In the genomic region with DNA sequence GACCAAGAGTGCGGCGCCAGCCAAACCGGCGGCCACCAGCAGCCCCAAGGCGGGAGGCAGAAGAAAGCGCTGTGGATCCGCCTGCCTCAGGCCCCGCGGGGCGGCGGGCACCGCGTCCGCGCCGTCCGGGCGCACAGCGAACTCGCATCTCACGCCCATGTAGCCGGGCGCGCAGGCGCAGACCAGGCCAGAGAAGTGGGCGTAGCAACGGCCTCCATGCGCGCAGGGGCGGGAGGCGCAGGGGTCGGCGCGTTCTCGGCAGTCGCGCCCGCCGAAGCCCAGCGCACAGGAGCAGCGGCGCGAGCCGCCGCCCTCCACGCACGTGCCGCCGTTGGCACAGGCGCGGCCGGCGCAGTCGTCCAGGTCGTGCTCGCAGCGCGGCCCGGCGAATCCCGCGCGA, we compare ENCODE assay signal across 9 mouse cellular contexts. TPM values are rescaled to one million over a fixed set of nuclear protein-coding genes. Genes with fewer than 3 reads are reported as not detected.
DNase-seq lines count a peak whose midpoint lies in the region; ATAC-seq and TF ChIP-seq lines count a peak whose summit lies in the region.
"Had no signal": no experiment of that assay in that cellular context is flagged by ENCODE, and none has a peak within 500 bp of the region (broad histone marks: within the 10 kb centered on the region; RNA-seq: fewer than 3 reads in every experiment).

No protein-coding gene starts in this region.

- peak; percentile 30 for DNase-seq in gastrocnemius, adult 18-20 months (ENCODE audit: low spot score)
- no peak for DNase-seq in gastrocnemius, postnatal 25 days
- DNase-seq in brain, embryonic 14.5 days (ENCODE audit: low read depth): peak; percentile 92
- DNase-seq in limb, embryonic 11.5 days (ENCODE audit: low spot score): peak; percentile 82
- peak; percentile 76 for DNase-seq in stomach, postnatal 0 days (ENCODE audit: low spot score)

- H3K4me1 ChIP-seq in intestine, embryonic 16.5 days (ENCODE audit: control insufficient read depth, insufficient read depth, low read length): peaks cover 18% of the 10 kb centered on the region
- peaks cover 3% of the 10 kb centered on the region; the same call in 1 of the 2 replicates for H3K4me1 ChIP-seq in limb, embryonic 11.5 days (ENCODE audit: control insufficient read depth, insufficient read depth, low read length)
- peaks cover 35% of the 10 kb centered on the region for H3K4me1 ChIP-seq in midbrain, embryonic 15.5 days
- peaks cover 3% of the 10 kb centered on the region; the same call in 1 of the 2 replicates for H3K4me1 ChIP-seq in stomach, postnatal 0 days (replicated peaks; ENCODE audit: control insufficient read depth, insufficient read depth)

- H3K27ac ChIP-seq in intestine, embryonic 16.5 days (ENCODE audit: low read length): no peak overlapping the region
- H3K27ac ChIP-seq in limb, embryonic 11.5 days (replicated peaks; ENCODE audit: low read depth, low read length): no peak overlapping the region
- peak overlapping the region; percentile 66 for H3K27ac ChIP-seq in midbrain, embryonic 15.5 days
- H3K27ac ChIP-seq in stomach, postnatal 0 days (replicated peaks): no peak overlapping the region

- TF ChIP-seq CTCF in brain, embryonic 14.5 days (IDR thresholded peaks at IDR 0.05; ENCODE audit: borderline replicate concordance, extremely low read depth, insufficient read depth, insufficient read length): no peak
- TF ChIP-seq CTCF in stomach, postnatal 0 days (IDR thresholded peaks at IDR 0.05; ENCODE audit: low read depth): no peak

- peak overlapping the region; percentile 58 for H3K9ac ChIP-seq in intestine, embryonic 16.5 days (ENCODE audit: low read depth, low read length)
- H3K9ac ChIP-seq in limb, embryonic 11.5 days (ENCODE audit: low read length): peak overlapping the region; percentile 40
- H3K9ac ChIP-seq in midbrain, embryonic 15.5 days: peak overlapping the region; percentile 69
- peak overlapping the region; percentile 27; the same call in 1 of the 2 replicates for H3K9ac ChIP-seq in stomach, postnatal 0 days (ENCODE audit: low read length)

- WGBS in intestine, embryonic 16.5 days: 3% methylated on average over 61 of the region's 63 CpGs
- WGBS in limb, embryonic 11.5 days: 3% methylated on average over 61 of the region's 63 CpGs
- WGBS in midbrain, embryonic 15.5 days: 3% methylated on average over 59 of the region's 63 CpGs
- 6% methylated on average over 48 of the region's 63 CpGs for WGBS in stomach, postnatal 0 days

- 0 out of 2 replicates have a peak, but pooled peaks have one; percentile 34 for ATAC-seq in frontal cortex, adult (ENCODE audit: low TSS enrichment)
- peak; percentile 59 for ATAC-seq in intestine, embryonic 16.5 days
- ATAC-seq in limb, embryonic 11.5 days (ENCODE audit: insufficient number of reproducible peaks, low FRiP score, low TSS enrichment, low read depth): no peak
- ATAC-seq in midbrain, embryonic 15.5 days (replicated peaks): peak; percentile 79
- ATAC-seq in stomach, postnatal 0 days (ENCODE audit: low FRiP score, low TSS enrichment): peak; percentile 60

- no peak for TF ChIP-seq EP300 in stomach, postnatal 0 days (optimal IDR thresholded peaks at IDR 0.05)

- H3K4me3 ChIP-seq in intestine, embryonic 16.5 days (ENCODE audit: low read length): peak overlapping the region; percentile 58
- peak overlapping the region; percentile 31 for H3K4me3 ChIP-seq in limb, embryonic 11.5 days (ENCODE audit: low read depth, low read length)
- H3K4me3 ChIP-seq in midbrain, embryonic 15.5 days: peak overlapping the region; percentile 64
- peak overlapping the region; percentile 40 for H3K4me3 ChIP-seq in stomach, postnatal 0 days (ENCODE audit: low read depth, low read length)

- peak overlapping the region; percentile 91 for H3K4me2 ChIP-seq in intestine, embryonic 16.5 days (ENCODE audit: low read depth, low read length)
- peak overlapping the region; percentile 76 for H3K4me2 ChIP-seq in limb, embryonic 11.5 days (ENCODE audit: low read depth, severe bottlenecking)
- peak overlapping the region; percentile 81 for H3K4me2 ChIP-seq in midbrain, embryonic 15.5 days
- peak overlapping the region; percentile 69 for H3K4me2 ChIP-seq in stomach, postnatal 0 days (replicated peaks; ENCODE audit: low read depth)

- TF ChIP-seq POLR2A in brain, embryonic 14.5 days (IDR thresholded peaks at IDR 0.05; ENCODE audit: borderline replicate concordance, extremely low read depth, insufficient read depth, insufficient read length, poor library complexity, severe bottlenecking): peak; percentile 61

- no peaks in the 10 kb centered on the region for H3K36me3 ChIP-seq in intestine, embryonic 16.5 days (ENCODE audit: control insufficient read depth, insufficient read depth, low read length)
- no peaks in the 10 kb centered on the region for H3K36me3 ChIP-seq in limb, embryonic 11.5 days (ENCODE audit: control insufficient read depth, insufficient read depth, low read length)
- H3K36me3 ChIP-seq in midbrain, embryonic 15.5 days (replicated peaks): no peaks in the 10 kb centered on the region
- no peaks in the 10 kb centered on the region for H3K36me3 ChIP-seq in stomach, postnatal 0 days (ENCODE audit: control insufficient read depth, insufficient read depth, low read length)

- H3K9me3 ChIP-seq in intestine, embryonic 16.5 days (ENCODE audit: control insufficient read depth, low read length): no peaks in the 10 kb centered on the region
- H3K9me3 ChIP-seq in limb, embryonic 11.5 days (ENCODE audit: control insufficient read depth, low read length): no peaks in the 10 kb centered on the region
- H3K9me3 ChIP-seq in midbrain, embryonic 15.5 days: no peaks in the 10 kb centered on the region
- H3K9me3 ChIP-seq in stomach, postnatal 0 days (ENCODE audit: control insufficient read depth, low read length): no peaks in the 10 kb centered on the region

- H3K27me3 ChIP-seq in intestine, embryonic 16.5 days (replicated peaks; ENCODE audit: control insufficient read depth, insufficient read depth, low read length): peaks cover 53% of the 10 kb centered on the region
- H3K27me3 ChIP-seq in limb, embryonic 11.5 days (ENCODE audit: control insufficient read depth, insufficient read depth, low read length): peaks cover 59% of the 10 kb centered on the region
- peaks cover 28% of the 10 kb centered on the region for H3K27me3 ChIP-seq in midbrain, embryonic 15.5 days (replicated peaks)
- H3K27me3 ChIP-seq in stomach, postnatal 0 days (ENCODE audit: control insufficient read depth, insufficient read depth, low read length): peaks cover 2% of the 10 kb centered on the region; the same call in 1 of the 2 replicates

RNA-seq across cellular contexts. Expression of a gene that starts 3.5 kb away (rescaled TPM):
- total RNA-seq in gastrocnemius, adult 18-20 months (2021): not detected
- not detected for total RNA-seq in gastrocnemius, postnatal 25 days (2021)
- 0.50 and 0.81 TPM in 2 replicates for polyA plus RNA-seq in brain, embryonic 14.5 days (2012; rRNA removed)
- polyA plus RNA-seq in intestine, embryonic 16.5 days (2015; fragmentation: Nextera tagmentation; extraction: Ambion mirVana): 0.21 TPM in 1 of 2 replicates, not detected in the other
- 0.41 TPM in 1 of 2 replicates, not detected in the other for polyA plus RNA-seq in limb, embryonic 11.5 days (2014; fragmentation: Nextera tagmentation; extraction: Ambion mirVana)
- polyA plus RNA-seq in midbrain, embryonic 15.5 days (2015; fragmentation: Nextera tagmentation; extraction: Ambion mirVana): 0.92 and 1.3 TPM in 2 replicates
- 0.22 and 0.33 TPM in 2 replicates for polyA plus RNA-seq in stomach, postnatal 0 days (2015; fragmentation: Nextera tagmentation; extraction: Ambion mirVana)
- total RNA-seq: MEL had no signal

RNA-seq across cellular contexts. Expression of a gene that starts 7.6 kb away (rescaled TPM):
- not detected for total RNA-seq in gastrocnemius, adult 18-20 months (2021)
- not detected for total RNA-seq in gastrocnemius, postnatal 25 days (2021)
- polyA plus RNA-seq in brain, embryonic 14.5 days (2012; rRNA removed): 30.3 and 43.3 TPM in 2 replicates
- 2.3 and 3.3 TPM in 2 replicates for polyA plus RNA-seq in intestine, embryonic 16.5 days (2015; fragmentation: Nextera tagmentation; extraction: Ambion mirVana)
- polyA plus RNA-seq in limb, embryonic 11.5 days (2014; fragmentation: Nextera tagmentation; extraction: Ambion mirVana): 2.7 and 4.3 TPM in 2 replicates
- 22.6 and 23.1 TPM in 2 replicates for polyA plus RNA-seq in midbrain, embryonic 15.5 days (2015; fragmentation: Nextera tagmentation; extraction: Ambion mirVana)
- polyA plus RNA-seq in stomach, postnatal 0 days (2015; fragmentation: Nextera tagmentation; extraction: Ambion mirVana): 0.92 and 0.96 TPM in 2 replicates

RNA-seq across cellular contexts. Expression of a gene that starts 16.9 kb away (rescaled TPM):
- 1 to 10 TPM; 6.3 to 6.9 TPM for total RNA-seq in gastrocnemius, adult 18-20 months (2021)
- total RNA-seq in gastrocnemius, postnatal 25 days (2021): 1 to 10 TPM; 4.0 to 4.8 TPM
- 40.9 and 46.6 TPM in 2 replicates for polyA plus RNA-seq in brain, embryonic 14.5 days (2012; rRNA removed)
- polyA plus RNA-seq in intestine, embryonic 16.5 days (2015; fragmentation: Nextera tagmentation; extraction: Ambion mirVana): 5.7 and 6.2 TPM in 2 replicates
- polyA plus RNA-seq in limb, embryonic 11.5 days (2014; fragmentation: Nextera tagmentation; extraction: Ambion mirVana): 11.4 TPM in 2 replicates
- 44.1 and 45.1 TPM in 2 replicates for polyA plus RNA-seq in midbrain, embryonic 15.5 days (2015; fragmentation: Nextera tagmentation; extraction: Ambion mirVana)
- polyA plus RNA-seq in stomach, postnatal 0 days (2015; fragmentation: Nextera tagmentation; extraction: Ambion mirVana): 7.2 and 7.9 TPM in 2 replicates

RNA-seq across cellular contexts. Expression of a gene that starts 17.4 kb away (rescaled TPM):
- total RNA-seq in gastrocnemius, adult 18-20 months (2021): 10 to 100 TPM; 40.4 to 48.4 TPM
- total RNA-seq in gastrocnemius, postnatal 25 days (2021): 10 to 100 TPM; 41.8 to 43.9 TPM
- polyA plus RNA-seq in brain, embryonic 14.5 days (2012; rRNA removed): 105 and 134 TPM in 2 replicates
- polyA plus RNA-seq in intestine, embryonic 16.5 days (2015; fragmentation: Nextera tagmentation; extraction: Ambion mirVana): 161 and 174 TPM in 2 replicates
- polyA plus RNA-seq in limb, embryonic 11.5 days (2014; fragmentation: Nextera tagmentation; extraction: Ambion mirVana): 184 and 205 TPM in 2 replicates
- 129 and 136 TPM in 2 replicates for polyA plus RNA-seq in midbrain, embryonic 15.5 days (2015; fragmentation: Nextera tagmentation; extraction: Ambion mirVana)
- polyA plus RNA-seq in stomach, postnatal 0 days (2015; fragmentation: Nextera tagmentation; extraction: Ambion mirVana): 69.4 and 69.6 TPM in 2 replicates

RNA-seq across cellular contexts. Expression of a gene that starts 26.8 kb away (rescaled TPM):
- total RNA-seq in gastrocnemius, adult 18-20 months (2021): 1 to 10 TPM; 3.9 to 4.6 TPM
- total RNA-seq in gastrocnemius, postnatal 25 days (2021): 1 to 10 TPM; 5.0 to 5.2 TPM
- 62.0 and 63.2 TPM in 2 replicates for polyA plus RNA-seq in brain, embryonic 14.5 days (2012; rRNA removed)
- polyA plus RNA-seq in intestine, embryonic 16.5 days (2015; fragmentation: Nextera tagmentation; extraction: Ambion mirVana): 0.77 and 0.98 TPM in 2 replicates
- 12.8 and 16.2 TPM in 2 replicates for polyA plus RNA-seq in limb, embryonic 11.5 days (2014; fragmentation: Nextera tagmentation; extraction: Ambion mirVana)
- 16.4 and 21.0 TPM in 2 replicates for polyA plus RNA-seq in midbrain, embryonic 15.5 days (2015; fragmentation: Nextera tagmentation; extraction: Ambion mirVana)
- polyA plus RNA-seq in stomach, postnatal 0 days (2015; fragmentation: Nextera tagmentation; extraction: Ambion mirVana): 4.5 and 4.8 TPM in 2 replicates
- total RNA-seq: MEL had no signal
